In genomic region chr1:54005860-54006386, GRCm38 (mm10) we compare ENCODE assay signal across 20 mouse cellular contexts.
DNase-seq lines count a peak whose midpoint lies in the region; ATAC-seq and TF ChIP-seq lines count a peak whose summit lies in the region.
"Had no signal": no experiment of that assay in that cellular context is flagged by ENCODE, and none has a peak within 500 bp of the region (broad histone marks: within the 10 kb centered on the region; RNA-seq: fewer than 3 reads in every experiment).

No protein-coding gene starts in this region.

- no peak overlapping the region for H3K4me3 ChIP-seq in heart, embryonic 13.5 days
- no peak overlapping the region for H3K4me3 ChIP-seq in kidney, postnatal 0 days (replicated peaks; ENCODE audit: low read depth, low read length)
- no peak overlapping the region for H3K4me3 ChIP-seq in kidney, embryonic 16.5 days (ENCODE audit: low read length)
- H3K4me3 ChIP-seq in lung, embryonic 16.5 days (ENCODE audit: low read length): no peak overlapping the region
- H3K4me3 ChIP-seq in macrophage (ENCODE audit: inconsistent target): no peak overlapping the region
- no peak overlapping the region for H3K4me3 ChIP-seq in midbrain, postnatal 0 days (ENCODE audit: low read depth, low read length)
- H3K4me3 ChIP-seq: embryonic facial prominence, embryonic 13.5 days; midbrain, embryonic 12.5 days; neural tube, embryonic 12.5 days had no signal

- WGBS in heart, embryonic 13.5 days: 10% methylated on average over 5 of the region's 5 CpGs
- 39% methylated on average over 5 of the region's 5 CpGs for WGBS in kidney, postnatal 0 days
- WGBS in kidney, embryonic 16.5 days: 42% methylated on average over 5 of the region's 5 CpGs
- 19% methylated on average over 5 of the region's 5 CpGs for WGBS in lung, embryonic 16.5 days
- WGBS in macrophage (ENCODE audit: missing documents): 22% methylated on average over 5 of the region's 5 CpGs
- WGBS in midbrain, postnatal 0 days: 76% methylated on average over 5 of the region's 5 CpGs

- H3K36me3 ChIP-seq in heart, embryonic 13.5 days: no peaks in the 10 kb centered on the region
- H3K36me3 ChIP-seq in kidney, postnatal 0 days (ENCODE audit: insufficient read depth, low read length): no peaks in the 10 kb centered on the region
- H3K36me3 ChIP-seq in kidney, embryonic 16.5 days (ENCODE audit: insufficient read depth, low read length): no peaks in the 10 kb centered on the region
- no peaks in the 10 kb centered on the region for H3K36me3 ChIP-seq in lung, embryonic 16.5 days (ENCODE audit: control insufficient read depth, insufficient read depth, low read length)
- H3K36me3 ChIP-seq in macrophage (ENCODE audit: inconsistent target): no peaks in the 10 kb centered on the region
- no peaks in the 10 kb centered on the region for H3K36me3 ChIP-seq in midbrain, postnatal 0 days (ENCODE audit: insufficient read depth, low read length)
- H3K36me3 ChIP-seq: embryonic facial prominence, embryonic 13.5 days; midbrain, embryonic 12.5 days; neural tube, embryonic 12.5 days had no signal

- peaks cover 67% of the 10 kb centered on the region for H3K4me1 ChIP-seq in heart, embryonic 13.5 days
- no peaks in the 10 kb centered on the region for H3K4me1 ChIP-seq in kidney, postnatal 0 days (replicated peaks; ENCODE audit: insufficient read depth, low read length)
- H3K4me1 ChIP-seq in kidney, embryonic 16.5 days (ENCODE audit: insufficient read depth, low read length): no peaks in the 10 kb centered on the region
- peaks cover 2% of the 10 kb centered on the region; the same call in 1 of the 2 replicates for H3K4me1 ChIP-seq in lung, embryonic 16.5 days (replicated peaks; ENCODE audit: control insufficient read depth, insufficient read depth, low read length)
- H3K4me1 ChIP-seq in midbrain, postnatal 0 days (ENCODE audit: insufficient read depth, low read length): no peaks in the 10 kb centered on the region
- H3K4me1 ChIP-seq: midbrain, embryonic 12.5 days; neural tube, embryonic 12.5 days had no signal

- TF ChIP-seq CTCF in kidney, postnatal 0 days (IDR thresholded peaks at IDR 0.05; ENCODE audit: low read depth): no peak
- TF ChIP-seq CTCF in midbrain, postnatal 0 days (IDR thresholded peaks at IDR 0.05): no peak

- H3K27me3 ChIP-seq in heart, embryonic 13.5 days (replicated peaks): no peaks in the 10 kb centered on the region
- H3K27me3 ChIP-seq in kidney, postnatal 0 days (ENCODE audit: insufficient read depth, low read length): no peaks in the 10 kb centered on the region
- H3K27me3 ChIP-seq in kidney, embryonic 16.5 days (ENCODE audit: insufficient read depth, low read length): no peaks in the 10 kb centered on the region
- no peaks in the 10 kb centered on the region for H3K27me3 ChIP-seq in lung, embryonic 16.5 days (ENCODE audit: control insufficient read depth, insufficient read depth, low read depth, low read length)
- no peaks in the 10 kb centered on the region for H3K27me3 ChIP-seq in midbrain, postnatal 0 days (ENCODE audit: insufficient read depth, low read length)
- H3K27me3 ChIP-seq: embryonic facial prominence, embryonic 13.5 days; midbrain, embryonic 12.5 days; neural tube, embryonic 12.5 days had no signal

- no peak overlapping the region for H3K9ac ChIP-seq in heart, embryonic 13.5 days
- no peak overlapping the region for H3K9ac ChIP-seq in kidney, postnatal 0 days (ENCODE audit: low read depth, low read length)
- no peak overlapping the region for H3K9ac ChIP-seq in kidney, embryonic 16.5 days (replicated peaks; ENCODE audit: low read length)
- no peak overlapping the region for H3K9ac ChIP-seq in lung, embryonic 16.5 days (ENCODE audit: low read length)
- H3K9ac ChIP-seq in midbrain, postnatal 0 days (replicated peaks; ENCODE audit: low read length, poor library complexity, severe bottlenecking): no peak overlapping the region
- H3K9ac ChIP-seq: embryonic facial prominence, embryonic 13.5 days; liver, embryonic 14.5 days; midbrain, embryonic 12.5 days; neural tube, embryonic 12.5 days had no signal

- ATAC-seq in heart, embryonic 13.5 days (ENCODE audit: extremely low read depth, insufficient number of reproducible peaks, low FRiP score, low TSS enrichment): no peak
- ATAC-seq in kidney, postnatal 0 days (replicated peaks; ENCODE audit: low FRiP score, low read depth): no peak
- no peak for ATAC-seq in kidney, embryonic 16.5 days (ENCODE audit: low FRiP score, low TSS enrichment)
- ATAC-seq in lung, embryonic 16.5 days (ENCODE audit: low read depth): no peak
- ATAC-seq in midbrain, postnatal 0 days (ENCODE audit: low FRiP score): no peak
- ATAC-seq: hindbrain, embryonic 16.5 days; intestine, embryonic 16.5 days had no signal

- no peaks in the 10 kb centered on the region for H3K79me2 ChIP-seq in macrophage (ENCODE audit: inconsistent target)

- no peak overlapping the region for H3K4me2 ChIP-seq in heart, embryonic 13.5 days
- H3K4me2 ChIP-seq in kidney, postnatal 0 days (ENCODE audit: low read length): no peak overlapping the region
- H3K4me2 ChIP-seq in kidney, embryonic 16.5 days (replicated peaks; ENCODE audit: low read depth, low read length): no peak overlapping the region
- no peak overlapping the region for H3K4me2 ChIP-seq in lung, embryonic 16.5 days (ENCODE audit: low read depth, low read length)
- H3K4me2 ChIP-seq in midbrain, postnatal 0 days (ENCODE audit: low read depth, low read length, poor library complexity, severe bottlenecking): no peak overlapping the region
- H3K4me2 ChIP-seq: embryonic facial prominence, embryonic 13.5 days; midbrain, embryonic 12.5 days; neural tube, embryonic 12.5 days had no signal

- no peaks in the 10 kb centered on the region for H3K9me3 ChIP-seq in heart, embryonic 13.5 days
- no peaks in the 10 kb centered on the region for H3K9me3 ChIP-seq in kidney, postnatal 0 days (replicated peaks; ENCODE audit: low read length)
- H3K9me3 ChIP-seq in kidney, embryonic 16.5 days (ENCODE audit: low read length): no peaks in the 10 kb centered on the region
- no peaks in the 10 kb centered on the region for H3K9me3 ChIP-seq in lung, embryonic 16.5 days (ENCODE audit: control insufficient read depth, low read length)
- H3K9me3 ChIP-seq in midbrain, postnatal 0 days (ENCODE audit: low read length): no peaks in the 10 kb centered on the region
- H3K9me3 ChIP-seq: embryonic facial prominence, embryonic 13.5 days; midbrain, embryonic 12.5 days; neural tube, embryonic 12.5 days had no signal

- peak overlapping the region; percentile 77 for H3K27ac ChIP-seq in heart, embryonic 13.5 days (replicated peaks)
- no peak overlapping the region for H3K27ac ChIP-seq in kidney, postnatal 0 days
- no peak overlapping the region for H3K27ac ChIP-seq in kidney, embryonic 16.5 days (ENCODE audit: low read length)
- peak overlapping the region; percentile 43; the same call in 1 of the 2 replicates for H3K27ac ChIP-seq in lung, embryonic 16.5 days (ENCODE audit: low read length)
- H3K27ac ChIP-seq in macrophage: peak overlapping the region; percentile 34
- H3K27ac ChIP-seq in midbrain, postnatal 0 days (ENCODE audit: low read depth, low read length): no peak overlapping the region
- H3K27ac ChIP-seq: embryonic facial prominence, embryonic 13.5 days; liver, embryonic 14.5 days; midbrain, embryonic 12.5 days; neural tube, embryonic 12.5 days; stomach, postnatal 0 days had no signal

- DNase-seq in heart, postnatal 4 days: no peak
- DNase-seq in kidney, postnatal 0 days (ENCODE audit: low spot score): peak; percentile 38
- no peak for DNase-seq in lung, postnatal 36 days
- no peak for DNase-seq in midbrain, postnatal 0 days (ENCODE audit: low spot score)
- DNase-seq: adrenal gland, adult 2 months; cerebellum, adult 9-11 months; kidney, postnatal 4 days; layer of hippocampus, adult 9-11 months; right cerebral cortex, adult 18-20 months had no signal

Comparison
In these comparisons a context has a peak if more than half of its experiments do, and no peak if none do; other contexts are left out.
1. H3K27ac ChIP-seq: peak in heart, embryonic 13.5 days (single experiment), lung, embryonic 16.5 days (single experiment) and macrophage (single experiment); none in kidney, postnatal 0 days (single experiment), kidney, embryonic 16.5 days (single experiment) and midbrain, postnatal 0 days (single experiment).